Mouse (Mus musculus): ENCODE results near the gene Chil1.

The Chil1 gene

DNA sequence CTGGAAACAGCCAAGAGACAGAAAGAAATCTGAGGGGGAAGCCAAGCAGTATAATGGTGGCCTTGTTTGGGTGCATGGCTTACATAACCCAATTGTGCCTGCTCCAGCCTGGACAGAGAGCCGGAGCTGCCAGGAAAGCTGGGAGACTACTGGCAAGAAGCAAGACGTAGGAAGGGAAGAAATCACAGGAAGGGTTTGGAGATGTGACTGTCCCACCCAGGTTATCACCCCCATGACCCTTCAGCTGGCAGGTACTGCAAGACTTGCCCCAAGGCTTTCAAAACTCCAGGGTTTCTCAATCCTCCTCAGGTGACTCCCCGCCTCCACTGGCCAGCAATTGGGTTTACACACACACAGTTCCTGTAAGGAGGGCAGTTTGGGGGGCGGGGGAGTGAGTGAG, at the start of gene Chil1:
Gene Chil1, plus strand, starts transcription at position 152 of the 400 bp plus-strand sequence.
- no peak for DNase-seq

DNA sequence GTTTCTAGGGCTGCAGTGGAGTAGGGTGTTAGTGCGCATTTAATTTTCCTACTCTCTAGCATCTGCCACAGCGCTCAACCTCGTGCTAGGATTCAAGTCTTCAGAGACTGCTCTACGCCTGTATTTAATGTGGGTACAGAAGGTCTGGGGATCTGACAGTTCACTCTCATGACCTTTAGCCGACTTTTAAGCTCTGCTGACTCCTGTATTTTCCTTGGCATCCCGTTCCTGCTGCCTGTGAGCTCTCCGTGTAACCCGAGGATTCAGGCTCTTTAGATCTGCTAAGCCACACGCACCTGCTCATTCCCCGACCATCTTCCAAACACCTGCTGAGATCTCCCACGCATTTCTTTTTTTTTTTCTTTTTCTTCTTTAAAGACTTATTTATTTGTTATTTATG, 48.7 kb upstream of the Chil1 start:
- no peak for DNase-seq

DNA sequence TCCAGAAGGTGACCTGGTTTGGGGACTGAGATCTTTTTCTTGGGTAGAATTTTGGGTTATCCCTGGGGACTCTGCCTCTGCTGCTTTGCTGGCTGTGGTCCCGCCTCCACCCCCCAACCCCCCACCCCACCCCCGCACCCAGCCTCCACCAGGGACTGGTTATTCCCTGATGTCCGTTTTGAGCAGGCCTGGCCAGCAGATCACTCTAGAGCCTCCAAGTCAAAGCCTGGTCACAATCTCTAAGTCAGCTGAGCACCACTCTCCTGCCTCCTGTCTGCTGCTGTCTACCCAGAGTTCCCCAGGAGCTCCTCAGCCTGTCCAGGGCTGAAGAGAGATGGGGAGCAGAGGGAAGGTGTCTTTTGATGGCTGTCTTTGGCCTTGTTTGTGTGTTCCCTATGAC, 45.6 kb upstream of the Chil1 start:
- DNase-seq, result no peak

DNA sequence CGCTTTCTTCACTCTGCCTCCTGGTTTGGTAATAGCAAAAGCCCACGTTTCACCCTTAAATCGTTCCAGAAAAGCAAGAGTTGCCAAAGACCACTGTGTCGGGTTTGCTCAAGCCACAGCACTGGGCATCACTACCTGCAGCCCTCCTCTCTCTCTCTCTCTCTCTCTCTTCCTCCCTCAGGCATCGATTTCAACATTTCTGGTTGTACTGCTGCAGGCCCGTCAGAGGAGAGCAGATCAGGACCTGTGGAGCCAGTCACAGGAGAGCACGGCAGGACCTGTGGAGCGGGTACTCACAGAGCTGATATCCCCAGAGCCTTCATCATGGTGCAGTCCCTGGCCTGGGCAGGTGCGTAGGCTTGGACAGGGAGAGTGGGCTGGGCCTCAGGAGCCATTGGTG, 43.6 kb upstream of the Chil1 start:
- DNase-seq, result no peak

DNA sequence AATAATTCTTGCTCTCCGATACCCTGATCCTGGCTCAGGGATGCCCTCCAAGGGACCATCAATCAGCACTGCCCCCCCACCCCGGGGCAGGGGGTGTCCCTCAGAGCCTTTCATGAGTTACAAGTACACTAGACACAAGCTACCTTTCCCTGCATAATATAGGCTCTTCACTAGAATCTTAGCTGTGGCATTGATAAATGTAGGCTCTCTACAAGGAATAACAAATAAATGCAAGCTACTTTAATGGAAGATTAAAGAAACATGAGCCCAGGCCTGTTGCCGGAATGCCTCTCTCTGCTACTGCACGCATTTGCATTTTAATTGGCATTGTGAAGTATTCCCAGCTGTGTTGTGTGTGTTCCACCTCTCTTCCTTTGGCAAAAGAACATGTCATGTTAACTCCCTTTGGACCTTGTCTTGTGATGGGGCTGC, 39.6 kb upstream of the Chil1 start:
- DNase-seq, result no peak

DNA sequence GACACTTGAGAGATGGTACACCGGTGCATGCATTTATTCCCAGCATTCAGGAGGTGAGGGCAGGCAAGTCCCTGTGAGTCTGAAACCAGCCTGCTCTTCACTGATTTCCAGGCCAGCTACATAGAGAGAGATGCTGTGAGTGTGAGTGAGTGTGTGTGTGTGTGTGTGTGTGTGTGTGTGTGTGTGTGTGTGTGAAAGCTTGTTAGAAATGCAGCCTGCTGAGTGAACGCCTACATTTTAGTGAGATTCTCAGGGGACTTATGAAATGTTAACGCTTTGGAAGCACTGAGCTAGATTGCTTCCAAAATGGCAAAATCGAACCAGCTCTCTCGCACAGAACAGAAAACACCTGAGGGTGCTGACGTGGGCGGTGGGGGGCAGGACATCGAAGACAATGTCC, 35.9 kb upstream of the Chil1 start:
- no peak for DNase-seq

DNA sequence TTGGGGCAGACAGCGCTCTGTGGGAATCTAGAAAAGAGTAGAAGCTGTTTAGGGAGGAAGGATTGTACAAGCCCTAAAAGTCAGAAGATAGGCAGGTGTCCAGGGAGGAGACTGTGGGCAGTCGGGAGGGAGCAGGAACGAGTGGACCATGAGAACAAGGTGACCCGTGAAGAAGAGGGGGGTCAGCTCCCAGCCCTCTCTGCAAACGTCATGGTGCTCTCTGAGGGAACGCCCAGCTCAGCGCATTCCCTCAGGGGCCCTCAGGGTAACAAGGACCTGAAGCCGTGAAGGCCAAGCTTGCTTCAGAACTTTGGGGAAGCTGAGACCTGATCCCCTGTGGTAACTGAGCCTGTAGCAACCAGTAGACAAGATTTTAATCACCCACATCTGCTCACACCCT, 31.9 kb upstream of the Chil1 start:
- no peak for DNase-seq

DNA sequence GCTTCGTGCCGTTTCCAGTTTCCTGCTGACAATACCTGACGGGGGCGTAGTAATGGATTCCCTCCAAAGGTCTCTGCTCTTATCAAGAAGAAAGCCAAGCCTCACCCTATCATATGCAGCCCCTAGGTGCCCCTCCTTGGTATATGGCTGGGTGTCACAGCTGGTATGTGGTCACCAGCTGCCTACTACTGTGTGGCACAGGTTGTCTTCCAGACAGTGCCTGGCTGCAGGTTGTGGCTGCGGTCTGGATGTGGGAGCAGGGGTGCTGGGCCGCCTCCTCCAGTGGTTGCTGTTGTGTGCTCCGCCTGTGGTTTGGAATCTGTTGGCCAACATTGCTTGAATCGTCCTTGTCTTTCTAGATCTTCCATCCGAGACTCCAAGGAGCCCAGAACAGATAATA, 31.2 kb upstream of the Chil1 start:
- DNase-seq, result no peak

DNA sequence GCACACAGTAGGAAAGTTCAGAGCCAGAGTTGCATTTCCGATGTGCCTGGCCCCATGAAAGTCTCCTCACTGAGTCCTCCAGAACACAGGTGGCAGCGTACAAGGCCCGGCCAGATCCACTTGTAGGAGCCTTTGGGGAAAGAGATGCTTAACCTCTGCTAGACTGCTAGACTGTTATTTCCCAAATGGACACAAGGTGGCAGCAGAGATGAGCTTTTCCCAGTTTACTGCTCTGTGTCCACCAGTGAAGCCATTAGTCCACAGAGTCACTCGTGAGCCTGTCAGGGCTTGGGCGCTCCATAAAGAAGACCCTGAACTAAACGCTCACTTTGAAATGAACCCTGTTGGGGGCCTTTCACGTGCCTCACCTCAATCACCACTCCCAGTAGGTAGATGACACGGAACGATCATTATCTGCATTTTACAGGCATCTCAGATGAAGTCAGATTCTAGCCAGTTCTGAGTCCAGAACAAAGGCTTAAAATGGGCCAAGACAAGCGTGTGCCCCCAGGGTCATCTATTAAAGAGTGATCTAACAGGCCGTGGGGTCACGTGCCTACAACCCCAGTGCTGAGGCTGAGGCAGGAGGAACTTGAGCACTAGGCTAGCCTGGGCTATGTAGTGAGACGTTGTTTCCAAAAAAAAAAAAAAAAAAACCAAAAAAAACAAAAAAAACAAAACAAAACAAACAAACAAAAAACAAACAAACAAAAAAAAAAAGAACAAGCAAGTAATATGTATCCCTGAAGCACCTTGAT, 30.1 kb upstream of the Chil1 start:
- DNase-seq, result peak; percentile 77

DNA sequence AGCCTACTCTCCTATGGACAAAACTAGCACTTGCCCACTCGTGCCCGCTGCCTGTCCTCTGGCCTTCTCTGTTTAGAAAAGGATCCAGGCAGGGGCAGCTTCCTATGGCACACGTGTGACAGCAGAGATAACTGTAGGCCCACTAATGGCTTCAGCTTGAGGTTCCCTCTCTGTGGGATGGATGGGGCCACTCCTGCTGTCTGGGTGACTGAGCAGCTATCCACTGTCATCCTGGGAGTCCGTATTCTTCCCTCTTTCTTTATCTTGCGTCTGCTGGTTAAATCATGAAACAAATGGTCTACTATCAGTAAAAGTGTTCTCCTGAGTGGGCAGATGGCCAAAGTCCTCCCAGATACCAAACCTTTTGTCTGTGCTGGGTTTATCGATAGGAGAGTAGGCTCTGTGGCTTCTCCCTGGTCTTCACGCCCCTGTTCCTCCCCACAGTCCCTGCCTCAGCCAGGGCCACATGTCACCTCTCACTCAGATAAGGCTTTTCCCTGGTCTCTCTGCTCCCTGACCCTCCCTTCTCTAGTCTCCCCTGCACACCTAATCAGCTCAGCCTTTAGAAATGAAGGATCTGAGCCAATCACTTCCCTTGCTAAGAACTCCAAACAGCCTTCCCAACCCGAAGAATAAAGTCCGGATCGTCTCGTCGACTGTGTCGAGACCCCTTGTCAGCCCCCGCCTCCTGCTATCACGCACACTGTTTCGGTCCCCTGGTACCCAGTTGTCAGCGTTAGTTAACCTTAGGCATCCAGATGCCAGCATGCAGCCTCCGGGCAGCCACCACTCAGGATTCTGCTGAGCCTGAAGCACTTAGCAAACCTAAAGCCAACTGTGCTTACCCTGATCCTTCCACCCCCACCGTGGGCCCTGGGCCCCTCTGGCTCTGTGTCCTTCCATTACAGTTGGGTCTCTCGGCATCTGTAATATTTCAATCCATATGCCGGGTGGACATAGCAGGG, 29.1 kb upstream of the Chil1 start:
- no peak for DNase-seq

DNA sequence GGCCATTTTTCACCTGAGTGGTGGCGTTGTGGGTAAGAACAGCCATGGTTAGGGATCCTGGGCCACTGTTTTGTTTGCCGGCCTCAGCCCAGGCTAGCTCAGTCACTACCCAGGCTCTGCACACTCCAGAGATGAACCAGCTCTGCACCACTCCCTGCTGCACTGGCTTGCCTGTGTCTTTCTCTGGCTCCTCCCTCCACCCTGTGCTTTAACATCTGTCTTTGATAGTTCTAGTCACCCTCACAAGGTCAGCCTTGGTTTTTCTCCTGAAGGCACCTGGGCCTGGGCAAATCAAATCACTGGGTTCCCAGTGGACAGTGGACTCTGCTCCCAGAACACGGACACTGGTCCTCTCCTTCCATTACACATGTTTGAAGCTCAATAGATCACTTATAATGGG, 27.9 kb upstream of the Chil1 start:
- DNase-seq, result no peak

DNA sequence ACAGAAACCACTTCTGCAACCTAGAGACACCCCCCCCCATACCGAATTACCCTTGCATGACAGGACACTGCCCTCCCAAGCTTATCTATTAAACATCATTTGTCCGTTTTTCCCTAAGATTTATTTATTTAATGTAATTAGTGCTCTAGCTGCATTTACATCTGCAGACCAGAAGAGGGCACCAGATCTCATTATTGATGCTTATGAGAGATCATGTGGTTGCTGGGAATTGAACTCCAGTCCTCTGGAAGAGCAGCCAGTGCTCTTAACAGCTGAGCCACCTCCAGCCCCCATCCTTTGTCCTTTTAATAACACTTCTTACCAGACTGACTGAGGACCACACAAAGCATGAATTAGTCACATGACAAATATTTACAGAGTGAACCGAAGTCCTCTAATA, 27.3 kb upstream of the Chil1 start:
- DNase-seq, result no peak

DNA sequence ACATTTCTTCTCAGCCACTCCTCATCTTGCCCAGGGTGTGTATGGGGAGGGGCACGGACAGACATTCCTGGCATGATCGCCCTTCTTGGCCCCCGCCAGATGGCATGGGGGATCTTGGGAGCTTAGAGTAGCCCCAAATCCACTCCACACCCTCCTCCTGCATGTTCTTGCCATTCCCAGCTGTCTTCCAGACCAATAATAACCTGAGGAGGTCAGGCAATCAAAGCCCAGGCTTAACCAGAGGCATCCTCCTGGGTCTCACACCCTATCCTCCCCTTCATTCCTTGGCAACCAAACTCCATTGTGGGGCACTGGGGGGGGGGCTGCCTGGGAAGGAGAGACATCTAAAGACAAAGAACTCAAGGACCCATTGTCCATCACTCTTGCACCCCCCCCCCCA, 21.6 kb upstream of the Chil1 start:
- DNase-seq, result no peak

DNA sequence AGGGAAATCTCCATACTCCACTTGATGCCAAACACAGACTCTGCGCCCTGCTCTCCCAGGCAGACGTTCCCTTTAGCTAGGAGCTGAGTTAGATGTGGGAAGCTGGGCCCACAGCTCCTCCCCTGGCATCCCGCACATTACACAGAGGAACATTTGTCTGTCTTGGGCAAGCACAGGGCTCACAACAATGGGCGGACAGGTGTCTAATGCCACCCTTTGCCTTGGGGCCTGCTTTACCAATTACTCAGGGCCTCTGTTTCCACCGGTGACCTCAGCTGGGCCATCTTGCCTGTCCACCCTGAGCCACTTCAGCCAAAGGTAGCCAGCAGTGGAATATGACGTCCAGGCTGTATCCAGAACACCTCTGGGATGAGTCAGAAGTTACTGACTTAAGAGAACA, 20.6 kb upstream of the Chil1 start:
- no peak for DNase-seq

DNA sequence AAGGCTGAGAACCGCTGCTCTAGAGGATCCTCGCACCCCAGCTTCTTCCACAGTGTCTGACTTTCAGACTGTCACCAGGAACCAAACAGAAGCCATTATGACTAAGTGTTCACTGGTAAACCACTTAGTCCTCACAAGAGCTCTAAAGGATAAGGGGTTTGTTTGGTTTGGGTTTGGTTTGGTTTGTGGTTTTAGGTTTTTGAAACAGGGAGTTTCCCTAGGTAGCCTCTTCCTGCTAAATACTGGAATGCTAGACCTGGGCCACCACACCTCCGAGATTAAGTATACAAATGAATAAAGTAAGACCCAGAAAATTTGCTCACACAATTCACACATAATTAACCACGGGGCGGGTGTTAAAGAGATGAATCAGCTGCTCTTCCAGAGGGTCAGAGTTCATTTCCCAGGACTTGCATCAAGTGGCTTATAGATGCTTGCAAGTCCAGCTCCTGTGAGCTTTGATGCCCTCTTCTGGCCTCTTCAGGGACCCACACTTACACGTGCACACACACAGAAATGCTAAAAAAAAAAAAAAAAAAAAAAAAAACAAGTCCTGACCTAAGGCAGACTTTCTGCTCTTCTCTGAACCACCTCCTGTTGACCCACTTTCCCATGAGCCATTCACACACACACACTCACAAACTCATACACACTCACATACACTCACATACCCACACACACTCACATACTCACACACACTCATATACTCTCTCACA, 19.3 kb upstream of the Chil1 start:
- DNase-seq, result no peak

DNA sequence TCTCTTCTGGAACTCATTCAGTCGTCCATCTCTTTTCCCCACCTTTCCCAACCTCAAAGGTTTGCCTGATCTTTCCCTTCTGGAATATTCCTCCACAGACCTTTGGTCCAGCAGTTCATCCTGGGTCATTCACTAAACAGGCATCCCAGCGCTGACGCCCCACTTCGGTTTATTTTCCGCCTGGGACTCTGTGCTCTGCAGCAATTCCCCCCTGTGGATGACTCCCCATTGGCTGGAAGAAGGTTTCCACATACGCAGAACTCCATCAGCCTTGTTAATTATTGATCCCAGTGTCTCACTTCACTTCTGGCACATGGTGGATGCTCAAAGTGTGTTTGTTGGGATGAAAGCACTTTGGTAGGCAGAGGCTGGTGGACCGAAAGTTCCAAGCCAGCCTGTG, 18.5 kb upstream of the Chil1 start:
- no peak for DNase-seq

DNA sequence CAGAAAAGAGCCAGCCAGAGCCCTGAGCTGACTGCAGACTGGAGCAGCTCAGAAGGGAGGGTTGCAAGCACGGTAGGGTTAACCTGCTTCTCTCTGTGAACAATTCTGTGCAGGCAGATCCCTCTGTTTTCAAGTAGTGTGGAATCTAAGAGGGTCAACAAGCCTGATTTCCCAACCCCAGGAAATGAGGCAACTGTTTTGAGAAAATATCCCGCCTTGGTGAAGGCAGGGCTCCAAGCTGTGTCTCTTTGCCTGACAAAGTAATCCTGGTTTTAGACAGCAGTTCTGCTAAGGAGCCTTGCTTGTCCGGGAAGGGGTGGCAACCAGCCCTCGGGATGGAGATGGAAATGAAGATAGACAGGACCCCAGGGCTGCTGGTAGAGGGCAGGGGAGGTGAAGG, 17.5 kb upstream of the Chil1 start:
- DNase-seq, result no peak

DNA sequence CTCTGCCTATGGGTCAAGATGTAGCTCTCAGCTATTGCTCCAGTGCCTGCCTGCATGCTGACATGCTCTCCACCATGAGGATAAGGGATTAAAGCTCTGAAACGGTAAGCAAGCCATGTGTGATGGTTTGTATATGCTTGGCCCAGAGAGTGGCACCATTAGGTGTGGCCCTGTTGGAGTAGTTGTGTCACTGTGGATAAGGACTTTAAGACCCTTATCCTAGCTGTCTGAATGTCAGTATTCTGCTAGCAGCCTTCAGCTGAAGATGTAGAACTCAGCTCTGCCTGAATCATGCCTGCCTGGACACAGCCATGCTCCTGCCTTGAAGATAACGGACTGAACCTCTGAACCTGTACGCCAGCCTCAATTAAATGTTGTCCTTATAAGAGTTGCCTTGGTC, 15.4 kb upstream of the Chil1 start:
- DNase-seq, result no peak

DNA sequence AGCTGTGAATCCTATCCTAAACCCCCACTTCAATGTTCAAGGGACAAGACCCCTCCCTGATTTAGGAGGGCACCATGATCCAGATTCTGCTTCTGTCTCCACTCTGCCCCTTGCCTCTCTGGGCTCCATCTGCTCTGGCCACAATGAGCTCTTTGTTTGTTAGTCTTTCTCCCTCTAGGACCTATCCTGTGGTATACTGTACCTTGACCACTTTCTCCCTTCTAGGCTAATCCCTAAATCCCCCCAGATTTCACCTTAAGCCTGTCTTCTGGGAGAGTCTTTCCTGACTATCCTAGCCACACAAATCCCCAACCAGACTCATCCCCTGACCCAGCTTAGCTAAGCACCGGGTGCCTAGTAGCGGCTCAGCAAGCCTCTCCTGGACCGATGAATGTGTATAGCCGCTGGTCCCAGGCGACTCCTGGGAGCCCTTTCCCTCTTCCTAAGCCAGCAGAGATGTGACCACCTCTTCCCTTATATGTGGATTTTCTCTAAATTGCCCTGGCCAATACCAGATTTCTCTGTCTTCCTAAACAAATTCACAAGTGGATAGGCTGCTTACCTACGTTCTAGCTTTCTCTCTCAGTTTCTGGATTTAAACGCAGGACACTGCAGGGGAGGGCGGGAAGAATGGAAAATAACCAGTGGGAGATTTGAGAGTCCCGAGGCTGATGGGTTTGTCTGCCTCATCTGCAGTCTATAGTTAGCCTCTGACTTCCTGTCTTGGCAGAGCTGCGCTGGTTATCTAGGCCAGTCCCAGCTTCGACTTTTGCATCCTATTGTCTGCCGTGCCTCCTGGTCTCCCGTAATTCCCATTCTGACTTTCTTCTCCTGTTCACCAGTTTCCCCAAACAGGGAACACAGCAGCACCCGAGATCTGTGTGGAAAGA, 14.3 kb upstream of the Chil1 start:
- no peak for DNase-seq

DNA sequence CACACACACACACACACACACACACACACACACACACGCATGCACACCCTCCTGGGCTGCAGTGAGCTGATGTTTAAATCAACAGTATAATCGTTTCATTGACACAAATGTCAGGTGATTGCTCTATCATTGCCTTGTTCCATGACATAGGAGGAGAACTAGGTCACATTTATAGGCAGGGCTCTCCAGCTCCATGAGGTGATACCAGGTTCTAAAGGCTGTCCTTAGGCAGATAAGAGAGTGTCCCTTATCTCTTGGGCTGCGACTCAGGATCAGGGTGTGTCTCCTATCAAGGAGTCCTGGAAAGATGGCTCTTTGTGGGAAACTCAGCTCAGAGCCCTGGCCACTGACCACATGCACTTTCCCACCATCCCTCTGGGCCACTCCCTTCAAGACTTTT, 13.4 kb upstream of the Chil1 start:
- no peak for DNase-seq

DNA sequence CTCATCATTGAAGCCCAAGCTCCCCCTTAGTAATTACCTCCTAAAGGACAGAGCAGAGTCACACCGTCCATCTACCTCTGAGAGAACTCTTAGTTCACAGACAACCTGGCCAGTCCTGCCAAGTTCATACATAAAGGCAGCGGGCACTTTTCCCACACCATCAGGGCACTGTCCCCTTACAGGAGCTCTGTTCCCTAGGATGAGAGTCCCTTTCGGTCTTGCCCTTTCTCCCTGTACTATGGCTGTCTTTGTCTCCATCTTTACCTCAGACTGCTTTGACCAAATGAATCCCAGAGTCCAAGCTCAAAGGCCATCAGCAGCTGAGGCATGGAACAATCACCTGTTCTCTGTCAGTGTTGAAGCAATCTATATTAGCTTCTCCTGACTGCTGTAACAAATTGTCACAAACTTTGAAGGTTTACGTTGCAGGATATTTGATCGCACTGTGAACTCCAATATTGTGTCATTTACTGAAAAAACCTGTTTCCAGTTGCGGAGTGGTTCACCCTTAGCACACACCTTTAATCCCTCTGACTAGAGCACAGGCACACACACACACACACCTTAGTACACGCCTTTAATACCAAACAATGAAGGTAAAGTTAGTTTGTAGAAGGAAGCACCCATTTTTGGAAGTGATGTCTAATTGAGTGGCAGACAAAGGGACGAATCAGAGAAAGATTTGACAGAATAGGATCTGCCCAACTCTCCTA, 12.8 kb upstream of the Chil1 start:
- no peak for DNase-seq

DNA sequence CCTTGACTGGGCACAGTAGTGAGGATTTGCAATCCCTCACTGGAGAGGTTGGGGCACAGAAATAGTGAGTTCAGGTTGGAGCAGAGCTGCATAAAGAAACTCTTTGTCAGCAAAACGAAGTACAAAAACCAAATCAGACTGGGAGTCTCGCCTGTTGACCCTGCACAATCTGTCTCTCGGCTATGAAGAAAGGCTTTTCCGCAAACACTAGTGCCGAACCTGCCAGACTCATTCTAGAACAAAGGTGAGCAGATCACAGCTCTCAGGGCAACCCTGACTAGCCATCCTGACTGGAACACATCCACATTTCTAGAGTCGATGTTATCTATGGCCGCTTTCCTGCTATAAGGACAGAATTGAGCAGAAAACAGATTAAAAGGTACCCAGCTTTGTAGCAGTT, 8.9 kb upstream of the Chil1 start:
- DNase-seq, result no peak
